Mouse (Mus musculus) liver, postnatal 0 days (tissue): ENCODE results near the gene Emx2. TPM values are rescaled to one million over a fixed set of nuclear protein-coding genes. Genes with fewer than 3 reads are reported as not detected.
A peak's percentile ranks its signal among the peaks of the same experiment; 100 is the strongest.

Source experiments
- ATAC-seq: fragments of 200-750 bp; cut with Nextera tagmentation; 2 replicates; pipeline ENCODE4 v1.8.0; 2017; ENCODE audit warnings: mild to moderate bottlenecking, moderate library complexity
- DNase-seq: peaks from one replicate; pipeline ENCODE4 v3.0.0-alpha.2; 2016
- H3K27ac ChIP-seq: fragments of 300-500 bp; sonication (generic); 2 replicates; pipeline ENCODE4 v1.5.1; 2014; ENCODE audit warnings: antibody characterized with exemption, moderate library complexity, mild to moderate bottlenecking, low read depth
- H3K27me3 ChIP-seq: fragments of 300-500 bp; sonication (generic); 2 replicates; pipeline ENCODE4 v1.6.1; 2014; ENCODE audit warnings: low read length, control low read depth, mixed read lengths; ENCODE audit not compliant: insufficient read depth
- H3K36me3 ChIP-seq: fragments of 300-500 bp; sonication (generic); replicated peaks from 2 replicates; pipeline ENCODE4 v1.6.1; 2014; ENCODE audit warnings: mild to moderate bottlenecking, control low read depth, low read length, moderate library complexity, mixed read lengths; ENCODE audit not compliant: insufficient read depth
- H3K4me1 ChIP-seq: fragments of 300-500 bp; sonication (generic); 2 replicates; pipeline ENCODE4 v1.6.1; 2014; ENCODE audit warnings: antibody characterized with exemption, mild to moderate bottlenecking, control low read depth; ENCODE audit not compliant: insufficient read depth
- H3K4me2 ChIP-seq: fragments of 300-500 bp; sonication (generic); 2 replicates; pipeline ENCODE4 v1.6.1; 2014; ENCODE audit warnings: low read depth, mild to moderate bottlenecking, low read length, moderate library complexity, mixed read lengths
- H3K4me3 ChIP-seq: fragments of 300-500 bp; sonication (generic); 2 replicates; pipeline ENCODE4 v1.5.1; 2014; ENCODE audit warnings: low read depth, low read length
- H3K9ac ChIP-seq: fragments of 300-500 bp; sonication (generic); replicated peaks from 2 replicates; pipeline ENCODE4 v1.6.1; 2014; ENCODE audit warnings: mild to moderate bottlenecking, moderate library complexity
- H3K9me3 ChIP-seq: fragments of 300-500 bp; sonication (generic); 2 replicates; pipeline ENCODE4 v1.6.1; 2016; ENCODE audit warnings: mild to moderate bottlenecking, control low read depth, low read length, mixed read lengths
- CTCF ChIP-seq: sonication (generic); IDR thresholded peaks from 2 replicates; pipeline ENCODE4 v1.5.1; 2016; ENCODE audit warnings: antibody characterized with exemption, low read depth
- EP300 ChIP-seq: IDR thresholded peaks from 2 replicates; pipeline ENCODE4 v1.6.1; 2016; ENCODE audit warnings: antibody characterized with exemption, low read depth, mild to moderate bottlenecking
- WGBS: fragments of 180-500 bp; shearing (Covaris S2); extraction: QIAGEN DNeasy Blood & Tissue Kit; methylation state at CpG from one replicate; pipeline ENCODE4 v1.1.7; 2014; ENCODE audit not compliant: insufficient replicate concordance; 5-methylcytosine and 5-hydroxymethylcytosine counted together
- polyA plus RNA-seq: library from polyadenylated mRNA; unstranded; fragments of >200 nt; fragmentation: Nextera tagmentation; extraction: Ambion mirVana; gene quantifications from 2 replicates; pipeline ENCODE4 v1.2.1, GENCODE M21; 2015

Emx2 gene
- polyA plus RNA-seq, 1 experiment from 2014 or later = not detected

- H3K4me1 ChIP-seq = no peaks in the 10 kb centered on the region; the same call in none of the 2 replicates
- no peak overlapping the region for H3K9ac ChIP-seq
- no peaks in the 10 kb centered on the region for H3K36me3 ChIP-seq
- H3K4me3 ChIP-seq = 0 out of 2 replicates have a peak overlapping the region, but pooled peaks have one; percentile 7
- TF ChIP-seq EP300 (no peak), CTCF (no peak)
- no peaks in the 10 kb centered on the region for H3K9me3 ChIP-seq
- no peak overlapping the region for H3K4me2 ChIP-seq
- peaks cover 100% of the 10 kb centered on the region for H3K27me3 ChIP-seq
- no peak overlapping the region for H3K27ac ChIP-seq
- ATAC-seq (no peak), DNase-seq (no peak)
- WGBS = 2% methylated on average over 34 of the region's 34 CpGs
These were observed 2.4 kb downstream of the Emx2 start for GRCm38 (mm10) chr19:59460328-59461115.

- whole genome bisulfite sequencing = 4% methylated on average over 36 of the region's 36 CpGs
- ATAC-seq = no peak
- Histone ChIP-seq H3K27ac (no peak overlapping the region), H3K9ac (no peak overlapping the region), H3K36me3 (no peaks in the 10 kb centered on the region), H3K9me3 (no peaks in the 10 kb centered on the region), H3K4me1 (no peaks in the 10 kb centered on the region; the same call in none of the 2 replicates), H3K4me2 (no peak overlapping the region), H3K4me3 (no peak overlapping the region), H3K27me3 (peaks cover 100% of the 10 kb centered on the region)
- TF ChIP-seq EP300 = no peak
- TF ChIP-seq CTCF = no peak
- no peak for DNase-seq
These were observed 3.6 kb downstream of the Emx2 start for GRCm38 (mm10) chr19:59461481-59462421.

DNA sequence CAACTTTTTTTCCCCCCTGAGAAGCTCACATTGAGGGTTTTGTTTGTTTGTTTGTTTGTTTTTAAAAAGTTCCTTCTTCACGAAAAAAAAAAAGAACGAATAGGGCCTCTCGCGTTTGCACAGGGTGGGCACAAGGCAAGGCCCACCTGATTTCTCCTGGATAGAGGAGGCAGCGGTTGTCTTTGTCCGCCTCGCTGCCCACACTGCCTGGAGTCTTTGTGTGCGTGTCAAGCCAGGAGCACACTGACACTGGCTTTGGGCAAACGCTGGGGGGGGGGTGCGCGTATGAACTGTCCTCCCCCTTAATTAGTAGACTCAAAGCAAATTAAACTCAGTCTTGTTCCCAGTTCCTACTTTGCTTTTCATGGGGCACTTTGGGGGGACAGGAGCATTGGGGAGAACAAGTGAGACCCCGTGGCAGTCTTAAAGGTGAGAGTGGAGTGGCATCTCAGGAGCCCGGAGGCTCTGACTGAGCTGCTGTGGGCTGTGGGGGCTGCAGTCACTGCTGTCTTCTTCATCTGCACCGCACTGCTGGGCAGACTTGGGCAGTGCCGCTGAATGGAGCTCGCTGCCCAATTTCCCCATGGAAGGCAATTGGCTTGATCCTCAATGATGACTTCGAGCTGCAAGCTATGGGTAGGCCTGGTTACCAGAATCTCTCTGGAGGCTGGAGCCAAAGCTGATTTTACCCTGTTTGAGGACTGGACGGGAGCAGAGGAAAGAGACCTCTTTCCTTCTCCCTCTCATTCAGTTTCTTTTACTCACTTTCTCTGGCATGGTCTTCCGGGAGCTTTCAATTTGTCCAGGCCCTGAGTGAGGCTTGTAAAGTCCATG lies 4.5 kb downstream of the Emx2 start:
- Histone ChIP-seq H3K4me3 (no peak overlapping the region), H3K4me1 (no peaks in the 10 kb centered on the region; the same call in none of the 2 replicates), H3K36me3 (no peaks in the 10 kb centered on the region), H3K9ac (no peak overlapping the region), H3K27ac (no peak overlapping the region), H3K9me3 (no peaks in the 10 kb centered on the region), H3K27me3 (peaks cover 100% of the 10 kb centered on the region), H3K4me2 (no peak overlapping the region)
- DNase-seq (no peak), ATAC-seq (no peak)
- WGBS = 8% methylated on average over 19 of the region's 19 CpGs
- TF ChIP-seq EP300 (no peak), CTCF (no peak)

GRCm38 (mm10) chr19:59463842-59464443 lies 5.8 kb downstream of the Emx2 start:
- Histone ChIP-seq H3K4me3 (no peak overlapping the region), H3K9ac (no peak overlapping the region), H3K4me1 (no peaks in the 10 kb centered on the region), H3K4me2 (no peak overlapping the region), H3K9me3 (no peaks in the 10 kb centered on the region), H3K27me3 (peaks cover 100% of the 10 kb centered on the region), H3K36me3 (no peaks in the 10 kb centered on the region), H3K27ac (no peak overlapping the region)
- no peak for DNase-seq
- 4% methylated on average over 19 of the region's 19 CpGs for WGBS
- TF ChIP-seq CTCF (no peak), EP300 (no peak)
- ATAC-seq = no peak

DNA sequence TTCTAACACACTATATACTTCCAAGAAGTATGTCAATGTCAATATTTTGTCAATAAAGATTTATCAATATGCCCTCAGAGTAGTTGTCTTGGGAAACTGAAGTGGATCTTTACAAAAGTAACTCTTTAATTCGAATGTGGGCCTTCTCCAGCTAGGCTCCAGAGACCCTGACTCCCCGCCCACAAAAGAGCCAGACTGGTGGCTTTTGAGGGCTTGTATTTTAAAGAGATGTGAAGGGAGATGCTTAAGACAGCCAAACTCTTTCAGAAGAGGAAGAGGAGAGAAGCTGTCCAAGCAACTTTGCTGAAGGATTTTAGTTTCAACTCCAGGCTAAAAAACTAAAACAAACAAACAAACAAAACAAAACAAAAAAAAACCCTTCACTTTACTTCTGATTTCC lies 7.1 kb downstream of the Emx2 start:
- Histone ChIP-seq H3K4me2 (no peak overlapping the region), H3K4me3 (no peak overlapping the region), H3K36me3 (no peaks in the 10 kb centered on the region), H3K27me3 (peaks cover 100% of the 10 kb centered on the region), H3K4me1 (0 out of 2 replicates have a peak, but pooled peaks cover 2% of the 10 kb centered on the region), H3K9ac (no peak overlapping the region), H3K9me3 (no peaks in the 10 kb centered on the region), H3K27ac (no peak overlapping the region)
- DNase-seq = no peak
- no peak for TF ChIP-seq CTCF
- no peak for TF ChIP-seq EP300
- ATAC-seq = no peak
- WGBS = 4% methylated on average over 2 of the region's 2 CpGs
